Mouse (Mus musculus) gastrocnemius, postnatal 25 days (tissue): ENCODE data around the gene Syt3. TPM values are rescaled to one million over a fixed set of nuclear protein-coding genes. Genes with fewer than 3 reads are reported as not detected.

ENCODE experiments used
- DNase-seq: peaks from one replicate; pipeline ENCODE4 v3.0.0; 2022
- total RNA-seq, 2 experiments: library from RNA; stranded (reverse); gene quantifications; 1 replicate in 1 of 2; 2 replicates in 1 of 2; pipeline ENCODE4 v1.2.3; 2021

Syt3 gene
- total RNA-seq, 2 experiments from 2014 or later: 1.1 to 1.8 TPM

GRCm38 (mm10) chr7:44405346-44406014, 21.6 kb downstream of the Syt3 start:
- peak; percentile 75 for DNase-seq

DNA sequence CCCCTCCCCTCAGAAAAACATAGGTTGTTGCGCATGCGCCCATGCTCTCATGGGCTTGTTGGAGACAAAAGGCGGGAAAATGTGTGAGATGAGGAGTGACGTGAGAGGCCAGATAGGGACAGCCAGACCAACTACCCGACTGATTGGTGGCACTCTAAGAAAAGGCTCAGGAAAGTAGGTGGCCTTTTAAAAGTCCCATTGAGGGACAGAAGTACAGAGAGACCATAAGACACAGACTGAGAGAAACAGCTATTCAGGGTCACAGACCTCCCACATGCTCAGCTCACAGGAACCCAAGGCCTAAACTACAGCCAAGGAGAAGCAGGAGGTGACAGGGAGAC, 22.1 kb downstream of the Syt3 start:
- DNase-seq: no peak

DNA sequence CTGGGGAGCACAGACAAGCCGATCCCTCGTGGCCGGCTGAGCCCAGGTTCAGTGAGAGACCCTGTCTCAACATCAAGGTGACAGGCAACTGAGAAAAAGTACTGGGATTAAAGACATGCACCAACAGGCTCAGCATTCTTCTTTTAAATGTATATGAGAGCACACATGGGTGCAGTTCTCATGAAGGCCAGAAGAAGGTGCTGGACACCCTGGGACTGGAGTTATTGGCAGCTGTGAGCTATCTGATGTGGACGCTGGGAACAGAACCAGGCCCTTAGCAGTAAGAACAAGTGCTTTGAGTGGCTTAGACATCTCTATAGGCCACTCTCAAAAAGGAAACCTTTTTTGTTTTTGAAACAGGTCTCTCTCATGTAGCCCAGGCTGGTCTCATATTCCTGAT, 27.2 kb downstream of the Syt3 start:
- DNase-seq: no peak

DNA sequence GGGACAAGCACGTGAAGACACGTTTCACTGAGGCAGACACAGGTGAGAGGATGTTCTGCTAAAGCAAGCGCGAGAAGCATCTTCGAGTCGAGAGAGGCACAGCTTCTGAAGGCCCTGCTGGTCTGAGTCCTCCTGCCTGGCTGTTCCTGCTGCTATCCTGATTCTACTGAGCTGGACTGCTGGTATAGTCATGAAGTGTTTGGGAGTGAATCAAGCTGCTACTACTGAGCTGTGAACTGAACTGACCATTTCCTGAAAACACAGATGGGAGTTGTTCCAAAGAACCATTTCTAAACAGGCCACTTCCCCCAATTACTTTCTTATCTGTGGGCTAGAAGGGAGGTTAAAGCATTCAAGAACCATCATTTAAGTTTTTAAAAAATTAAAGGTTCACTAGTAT, 29.4 kb downstream of the Syt3 start:
- DNase-seq: no peak

DNA sequence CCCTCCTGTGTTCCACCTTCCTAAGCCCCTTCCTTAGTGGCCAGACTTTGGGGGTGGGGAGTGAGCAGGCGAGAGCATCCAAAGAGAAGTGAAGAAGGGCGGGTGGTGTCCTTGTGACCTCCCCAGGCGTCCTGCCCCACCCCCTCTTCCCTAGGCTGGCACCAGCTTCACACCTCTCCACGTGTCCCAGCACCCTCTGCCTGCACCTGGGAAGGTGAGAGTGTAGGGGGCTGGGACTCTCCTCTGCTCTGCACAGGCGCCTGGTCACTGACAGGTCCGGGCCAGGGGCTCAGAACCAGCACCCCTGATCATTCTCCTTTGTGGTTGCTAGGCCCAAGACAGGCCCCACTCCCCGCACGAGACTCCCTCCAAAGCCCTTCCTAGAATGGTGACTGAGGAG, 43.8 kb downstream of the Syt3 start:
- DNase-seq: no peak

GRCm38 (mm10) chr7:44428171-44428950, 44.5 kb downstream of the Syt3 start:
- DNase-seq: no peak

GRCm38 (mm10) chr7:44428968-44429521, 45.1 kb downstream of the Syt3 start, which contains the start of gene Lrrc4b:
Gene Lrrc4b, plus strand, starts transcription at chr7:44429018.
- no peak for DNase-seq

DNA sequence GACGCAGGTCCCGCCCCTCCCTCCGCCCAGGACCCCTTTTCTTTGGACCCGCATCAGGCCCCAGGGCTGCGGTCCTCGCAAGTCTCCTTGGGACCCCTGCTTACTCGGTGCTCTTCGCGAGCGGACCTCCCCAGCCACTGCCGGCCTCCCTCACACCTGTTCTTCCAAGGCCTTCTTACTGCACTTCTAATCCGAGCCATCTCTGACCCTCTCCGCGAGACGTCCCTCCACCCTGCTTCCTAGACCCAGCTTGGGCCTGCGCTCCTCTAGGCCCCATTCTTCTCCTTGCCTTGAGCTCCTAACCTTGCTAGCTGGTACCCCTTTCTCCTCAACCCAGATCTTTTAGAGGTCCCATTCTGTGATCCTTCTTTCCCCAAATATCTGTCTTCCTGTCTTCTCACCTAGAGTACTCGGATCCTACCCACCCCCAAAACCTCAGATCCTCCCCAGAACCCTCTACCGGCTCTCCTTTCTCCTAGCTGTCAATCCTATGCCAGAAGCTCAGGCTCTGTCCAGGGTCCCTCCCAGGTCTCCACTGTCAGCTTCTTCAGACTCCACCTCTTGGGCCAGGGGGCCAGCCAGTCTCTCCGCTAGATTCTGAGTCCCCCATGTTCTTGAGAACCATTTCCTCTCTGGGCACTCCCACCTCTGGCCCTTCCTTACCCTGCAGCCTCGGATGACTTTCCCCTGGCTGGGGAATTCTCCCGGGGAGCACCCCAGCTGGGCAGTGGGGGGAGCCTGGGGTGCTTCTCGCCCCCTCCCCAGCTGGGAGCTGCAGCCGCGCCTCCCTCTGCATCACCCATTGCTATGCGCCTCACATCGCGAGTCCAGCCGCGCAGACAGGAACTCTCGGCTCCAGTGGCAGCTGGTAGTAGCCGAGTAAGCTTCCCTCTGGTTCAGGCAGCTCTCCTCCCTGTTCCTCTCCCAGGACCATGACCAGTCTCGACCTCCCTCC, 45.9 kb downstream of the Syt3 start:
- DNase-seq: no peak

DNA sequence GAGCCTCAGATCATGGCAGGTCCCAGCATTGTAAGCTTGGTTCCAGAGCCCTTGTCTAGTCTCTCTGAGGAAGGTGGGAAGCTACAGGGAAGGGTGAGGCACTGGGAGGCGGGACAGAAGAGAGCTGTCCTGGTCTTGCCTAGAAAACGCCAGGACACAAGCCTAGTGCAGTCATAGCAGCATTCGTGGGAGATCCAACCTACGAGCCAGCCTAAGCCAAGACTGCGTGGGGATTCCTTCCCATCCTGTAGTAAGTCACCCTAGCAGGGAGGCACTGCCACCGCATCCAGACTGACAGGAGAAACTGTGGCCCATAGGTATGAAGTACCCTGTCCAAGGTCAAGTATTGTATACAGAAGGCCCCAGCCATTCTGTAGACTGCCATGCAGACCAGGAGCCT, 48.6 kb downstream of the Syt3 start:
- DNase-seq: no peak

- DNase-seq: no peak
Measured at GRCm38 (mm10) chr7:44433371-44433770, 49.5 kb downstream of the Syt3 start.

GRCm38 (mm10) chr7:44434089-44434488, 50.2 kb downstream of the Syt3 start:
- DNase-seq: no peak

DNA sequence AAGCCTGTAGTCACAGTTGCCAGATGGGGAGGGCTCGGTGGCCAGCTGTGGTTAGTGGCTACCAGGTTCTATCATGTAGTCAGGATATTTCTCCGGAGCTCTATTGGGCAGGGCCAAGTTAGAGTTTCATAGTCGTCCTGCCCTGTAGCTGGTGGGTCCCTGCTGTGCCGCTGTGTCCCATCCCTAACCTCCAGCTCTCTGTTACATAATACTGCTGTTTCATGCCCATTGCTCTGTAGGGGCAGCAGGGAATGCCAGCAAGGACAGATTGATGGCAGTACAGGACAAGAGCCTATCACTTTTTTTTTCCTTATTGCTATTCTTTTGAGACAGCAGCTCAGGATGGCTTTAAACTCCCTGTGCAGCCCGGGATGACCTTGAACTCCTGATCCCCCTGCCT, 51.9 kb downstream of the Syt3 start:
- DNase-seq: no peak

DNA sequence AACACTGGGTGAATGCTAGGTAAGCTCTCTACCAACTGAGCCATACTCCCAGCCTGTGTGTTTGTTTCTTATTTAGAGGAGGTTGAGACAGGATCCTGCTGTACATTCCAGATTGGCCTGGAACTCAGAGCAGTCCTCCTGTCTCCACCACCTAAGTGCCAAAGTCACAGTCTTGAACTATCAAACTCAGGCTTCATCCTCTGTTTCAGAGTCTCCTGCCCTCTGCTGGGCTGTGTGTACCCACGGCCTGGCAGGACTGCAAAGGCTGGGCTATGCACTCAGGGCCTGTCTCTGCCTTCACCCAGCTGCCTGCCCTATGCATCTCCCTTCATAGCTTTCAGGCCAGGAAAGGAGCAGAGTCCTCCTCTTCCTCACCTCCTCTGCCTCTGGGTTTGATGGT, 52.4 kb downstream of the Syt3 start:
- no peak for DNase-seq

DNA sequence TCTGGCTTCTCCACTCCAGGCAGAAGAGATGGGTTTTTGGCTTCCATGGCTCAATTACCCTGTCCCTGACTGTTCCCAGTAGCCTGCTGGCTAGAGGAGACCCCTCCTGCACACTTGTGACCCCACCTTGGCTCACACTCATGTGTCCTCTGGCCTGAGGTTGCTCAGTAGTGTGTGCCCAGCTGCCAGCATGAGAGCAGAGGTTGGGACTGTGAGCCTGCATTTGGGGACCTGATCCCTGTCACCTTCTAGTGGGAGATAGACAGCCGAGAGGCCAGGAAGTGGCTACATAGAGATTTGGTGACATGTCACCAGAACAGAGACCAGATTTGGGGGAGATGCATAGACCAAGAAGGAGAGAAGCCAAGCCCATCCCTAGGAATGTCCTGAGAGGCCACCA, 53.3 kb downstream of the Syt3 start:
- DNase-seq: no peak

DNA sequence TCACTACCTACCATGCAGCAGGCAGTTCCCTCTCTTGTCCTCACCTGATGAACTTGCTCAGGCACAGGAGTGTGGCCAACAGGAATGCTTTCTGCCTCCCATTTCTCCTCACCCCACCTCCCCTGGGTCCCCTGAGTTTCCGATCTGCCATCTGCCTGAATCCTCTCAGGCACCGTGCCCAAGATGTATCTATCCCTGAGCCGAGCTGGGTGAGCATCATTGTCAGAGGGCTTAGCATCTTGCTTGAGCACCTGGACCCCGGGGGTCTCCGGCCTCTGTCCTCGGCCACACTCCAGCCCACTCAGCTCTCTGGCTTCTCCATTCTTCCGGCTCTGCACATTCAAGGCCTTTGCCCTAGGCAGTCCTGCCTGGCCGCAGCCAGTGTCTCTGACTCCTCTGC, 54.0 kb downstream of the Syt3 start:
- no peak for DNase-seq

DNA sequence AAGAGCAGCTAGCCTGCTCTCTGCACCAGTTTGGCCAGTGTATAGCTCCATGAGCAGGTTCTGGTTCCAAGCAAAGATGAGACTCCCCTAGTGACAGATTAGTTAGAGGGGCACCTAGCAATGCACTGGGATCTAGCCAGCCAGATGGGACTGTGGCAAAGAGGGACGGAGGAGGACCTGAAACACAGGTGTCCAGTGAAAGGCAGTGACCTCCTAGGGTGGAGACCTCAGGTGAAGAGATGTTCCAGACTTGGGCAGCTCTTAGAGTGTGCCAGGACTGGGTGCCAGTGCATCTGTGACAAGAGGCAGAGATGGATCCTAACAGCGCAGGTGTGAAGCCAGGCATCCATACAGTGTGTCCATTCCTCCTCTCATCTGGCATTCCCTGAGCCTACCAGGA, 55.8 kb downstream of the Syt3 start:
- no peak for DNase-seq

DNA sequence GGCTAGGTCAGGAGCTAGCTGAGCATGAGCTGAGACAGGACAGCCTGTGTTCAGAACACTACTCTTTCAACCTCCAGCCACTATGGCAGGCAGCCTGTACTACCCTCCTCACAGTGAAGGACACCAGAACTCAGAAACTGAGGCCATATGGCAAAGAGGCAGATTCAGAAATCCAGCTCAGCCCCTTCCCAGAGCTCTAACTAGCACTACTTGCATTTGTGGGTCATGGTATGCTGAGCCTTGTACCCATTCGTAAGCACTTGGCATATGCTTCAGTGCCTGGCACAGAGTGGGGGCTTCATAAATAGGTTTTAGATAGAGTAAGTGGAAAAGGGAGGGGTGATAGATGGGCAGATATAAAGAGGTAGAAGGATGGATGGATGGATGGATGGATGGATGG, 56.6 kb downstream of the Syt3 start:
- no peak for DNase-seq

- no peak for DNase-seq
Measured at GRCm38 (mm10) chr7:44441180-44441579, 57.3 kb downstream of the Syt3 start.

- DNase-seq: no peak
Measured at GRCm38 (mm10) chr7:44441648-44442109, 57.8 kb downstream of the Syt3 start.

GRCm38 (mm10) chr7:44442407-44442821, 58.5 kb downstream of the Syt3 start:
- no peak for DNase-seq

- DNase-seq: no peak
Measured at GRCm38 (mm10) chr7:44443268-44444173, 59.6 kb downstream of the Syt3 start.
